Mouse (Mus musculus): ENCODE measurements at regions not wholly inside any gene's neighbourhood (a gene's known extent, or its start where the extent isn't known, plus 50 kb on each side); places are given as distances from the start of the nearest gene placed in this dataset.

DNA sequence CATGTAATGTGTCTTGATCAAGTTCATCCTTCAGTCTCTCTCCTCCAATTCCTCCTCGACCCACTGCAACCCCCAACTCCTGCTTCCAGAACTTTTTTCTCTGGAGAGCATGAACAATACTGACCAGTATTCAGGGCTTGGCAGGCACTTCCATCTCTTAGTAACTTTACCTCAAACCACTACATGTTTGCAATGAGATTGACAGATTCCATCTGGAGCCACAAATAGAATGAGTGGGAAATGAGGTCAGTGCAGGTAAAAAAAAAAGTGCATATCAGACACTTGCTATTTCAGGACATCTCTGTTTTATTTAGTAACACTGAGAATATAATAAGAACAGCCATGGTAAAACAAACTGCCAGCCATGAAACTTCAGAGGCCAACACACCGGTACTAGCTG, 94.5 kb upstream of the Ifne start:
- H3K79me2 ChIP-seq (replicated peaks; ENCODE audit: control insufficient read depth, extremely low read depth, insufficient read depth, poor library complexity, severe bottlenecking) = no peaks in the 10 kb centered on the region
- no peaks in the 10 kb centered on the region for H3K36me3 ChIP-seq (replicated peaks in 1 of 2; ENCODE audit: control insufficient read depth in 1 of 2, insufficient read depth in 1 of 2, low read length in 1 of 2)
- no peak overlapping the region for H3K27ac ChIP-seq (ENCODE audit: insufficient read depth, low read depth)
- H3K4me2 ChIP-seq (ENCODE audit: insufficient read depth, low read depth, poor library complexity, severe bottlenecking) = no peak overlapping the region
- no peak overlapping the region for H3K9ac ChIP-seq (ENCODE audit: insufficient read depth, low read depth)
- dilution Hi-C loops (cut with MboI; ENCODE audit: extremely low pct_ligation_motif_present, extremely low pct_unique_long_range_greater_than_20kb, low sequenced_read_pairs) = no loop called here
- TF ChIP-seq BHLHE40 (IDR thresholded peaks at IDR 0.05; ENCODE audit: low read depth, low read length) = no peak
- TF ChIP-seq CHD1 (IDR thresholded peaks at IDR 0.05; ENCODE audit: low read depth, low read length) = no peak
- no peak for TF ChIP-seq CTCF (conservative IDR thresholded peaks at IDR 0.05 in 1 of 2, IDR thresholded peaks at IDR 0.05 in 1 of 2; ENCODE audit: low read depth in 2 of 2, low read length in 2 of 2)
- TF ChIP-seq JUN (IDR thresholded peaks at IDR 0.05; ENCODE audit: insufficient read depth, low read depth, low read length) = no peak
- TF ChIP-seq ETS1 (conservative IDR thresholded peaks at IDR 0.05; ENCODE audit: low read depth, low read length) = no peak
- TF ChIP-seq USF1 (IDR thresholded peaks at IDR 0.05; ENCODE audit: low read depth, low read length) = no peak
- no peak for TF ChIP-seq UBTF (IDR thresholded peaks at IDR 0.05; ENCODE audit: low read depth, low read length)
- no peak for TF ChIP-seq TBP (conservative IDR thresholded peaks at IDR 0.05; ENCODE audit: low read depth, low read length)
- no peak for TF ChIP-seq SIN3A (IDR thresholded peaks at IDR 0.05; ENCODE audit: low read length)
- H3K4me1 ChIP-seq (ENCODE audit: control insufficient read depth in 1 of 2, insufficient read depth in 2 of 2) = 0 out of 4 replicates have a peak, but pooled peaks cover 0 to 2% of the 10 kb centered on the region in 2 experiments
- H3K4me3 ChIP-seq (replicated peaks in 1 of 3; ENCODE audit: low read depth in 2 of 3, low read length in 2 of 3, poor library complexity in 1 of 3) = no peak overlapping the region
- H3K27me3 ChIP-seq (replicated peaks) = no peaks in the 10 kb centered on the region
- in situ Hi-C loops (cut with MboI; ENCODE audit: low pct_ligation_motif_present, low pct_unique_long_range_greater_than_20kb, low sequenced_read_pairs) = no loop called here
- no peak for DNase-seq (ENCODE audit: extremely low read depth)
- no peaks in the 10 kb centered on the region for H3K9me3 ChIP-seq (replicated peaks; ENCODE audit: low read length)

DNA sequence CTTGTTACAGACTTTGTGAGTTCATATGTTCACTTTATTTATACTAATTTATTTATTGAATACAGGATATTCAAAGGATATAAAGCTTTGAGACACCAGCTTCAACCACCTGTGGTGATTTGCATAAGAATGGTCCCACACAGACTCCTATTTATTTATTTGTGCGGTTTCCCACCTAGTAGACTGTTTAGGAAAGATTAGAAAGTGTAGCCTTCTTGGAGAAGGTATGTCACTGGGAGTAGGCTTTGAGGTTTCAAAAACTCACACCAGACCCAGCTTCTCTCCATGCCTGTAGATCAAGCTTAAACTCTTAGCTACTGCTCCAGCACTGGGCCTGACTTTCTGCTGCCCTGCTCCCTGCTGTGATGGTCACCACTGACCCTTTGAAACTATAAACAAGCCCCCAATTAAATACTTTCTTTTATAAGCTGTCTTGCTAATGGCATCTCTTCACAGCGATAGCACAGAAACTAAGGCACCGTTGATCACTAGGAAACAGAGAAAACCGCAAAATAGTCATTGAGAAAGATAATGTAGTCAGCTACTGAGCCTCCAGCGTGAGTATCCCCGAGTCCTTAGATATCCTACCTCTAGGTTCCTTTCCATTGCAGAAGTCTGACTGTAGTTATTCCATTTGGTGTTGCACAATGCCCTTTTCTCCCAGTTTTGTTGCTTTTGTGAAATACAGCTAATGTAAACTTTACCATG, 89.3 kb upstream of the Ifne start:
- H3K4me2 ChIP-seq (ENCODE audit: insufficient read depth, low read depth, poor library complexity, severe bottlenecking) = peak overlapping the region; percentile 50
- no peak overlapping the region for H3K9ac ChIP-seq (ENCODE audit: insufficient read depth, low read depth)
- H3K4me3 ChIP-seq (replicated peaks in 1 of 3; ENCODE audit: low read depth in 2 of 3, low read length in 2 of 3, poor library complexity in 1 of 3) = no peak overlapping the region
- in situ Hi-C loops (cut with MboI; ENCODE audit: low pct_ligation_motif_present, low pct_unique_long_range_greater_than_20kb, low sequenced_read_pairs) (no loop called here), dilution Hi-C loops (cut with MboI; ENCODE audit: extremely low pct_ligation_motif_present, extremely low pct_unique_long_range_greater_than_20kb, low sequenced_read_pairs) (no loop called here)
- H3K36me3 ChIP-seq (replicated peaks in 1 of 2; ENCODE audit: control insufficient read depth in 1 of 2, insufficient read depth in 1 of 2, low read length in 1 of 2) = no peaks in the 10 kb centered on the region
- H3K9me3 ChIP-seq (replicated peaks; ENCODE audit: low read length) = no peaks in the 10 kb centered on the region
- no peak overlapping the region for H3K27ac ChIP-seq (ENCODE audit: insufficient read depth, low read depth)
- H3K27me3 ChIP-seq (replicated peaks) = no peaks in the 10 kb centered on the region
- no peaks in the 10 kb centered on the region for H3K79me2 ChIP-seq (replicated peaks; ENCODE audit: control insufficient read depth, extremely low read depth, insufficient read depth, poor library complexity, severe bottlenecking)
- TF ChIP-seq NRF1 (IDR thresholded peaks at IDR 0.05; ENCODE audit: low read depth, low read length) (no peak), ZMIZ1 (IDR thresholded peaks at IDR 0.05; ENCODE audit: low read depth, low read length) (no peak), KAT2A (IDR thresholded peaks at IDR 0.05; ENCODE audit: insufficient replicate concordance, low read length) (no peak), IRF4 (IDR thresholded peaks at IDR 0.05; ENCODE audit: low read depth, low read length) (no peak), MAZ (IDR thresholded peaks at IDR 0.05; ENCODE audit: low read depth, low read length) (no peak), RAD21 (IDR thresholded peaks at IDR 0.05; ENCODE audit: low read depth, low read length) (no peak), POLR2AphosphoS2 (IDR thresholded peaks at IDR 0.05; ENCODE audit: low read depth, low read length) (no peak), HCFC1 (IDR thresholded peaks at IDR 0.05; ENCODE audit: low read depth, low read length) (no peak)
- no peaks in the 10 kb centered on the region for H3K4me1 ChIP-seq (ENCODE audit: control insufficient read depth in 1 of 2, insufficient read depth in 2 of 2)
- no peak for DNase-seq (ENCODE audit: extremely low read depth)
